Mouse (Mus musculus): ENCODE results near the gene Lrmda. TPM values are rescaled to one million over a fixed set of nuclear protein-coding genes. Genes with fewer than 3 reads are reported as not detected.

Gene Lrmda
- total and polyA plus RNA-seq, 3 experiments: 5.1 to 5.9 TPM; not detected in 1

GRCm38 (mm10) chr14:22922571-22922970 lies 903.1 kb downstream of the Lrmda start:
- Histone ChIP-seq H3K79me2 (ENCODE audit: control insufficient read depth, insufficient read depth, low read length, poor library complexity) (no peaks in the 10 kb centered on the region), H3K9ac (ENCODE audit: control insufficient read depth, low read depth, low read length, poor library complexity, severe bottlenecking) (no peak overlapping the region), H3K9me3 (replicated peaks; ENCODE audit: insufficient read depth, low read length) (no peaks in the 10 kb centered on the region), H3K27me3 (ENCODE audit: control insufficient read depth in 1 of 2, insufficient read depth in 2 of 2, low read length in 2 of 2) (no peaks in the 10 kb centered on the region), H3K4me1 (ENCODE audit: control insufficient read depth in 1 of 2, insufficient read depth in 2 of 2, low read length in 2 of 2) (peaks cover 19 to 25% of the 10 kb centered on the region in 2 experiments), H3K36me3 (ENCODE audit: control insufficient read depth in 1 of 2, insufficient read depth in 2 of 2, low read length in 2 of 2) (peaks cover 0 to 23% of the 10 kb centered on the region in 2 experiments; a peak in 2 of 4 replicates), H3K27ac (ENCODE audit: control insufficient read depth, low read depth, low read length) (peak overlapping the region; percentile 2; the same call in 1 of the 2 replicates), H3K4me3 (ENCODE audit: control insufficient read depth in 1 of 2, insufficient read depth in 1 of 2, low read depth in 2 of 2, low read length in 2 of 2) (no peak overlapping the region)
- TF ChIP-seq USF2 (IDR thresholded peaks at IDR 0.05; ENCODE audit: borderline replicate concordance in 1 of 2, insufficient read depth in 1 of 2, low read depth in 1 of 2, low read length in 2 of 2) (no peak), MYB (IDR thresholded peaks at IDR 0.05; ENCODE audit: low read depth, low read length) (no peak), MAFK (IDR thresholded peaks at IDR 0.05; ENCODE audit: borderline replicate concordance, low read depth, low read length) (no peak), RCOR1 (IDR thresholded peaks at IDR 0.05; ENCODE audit: low read depth, low read length) (no peak), UBTF (IDR thresholded peaks at IDR 0.05; ENCODE audit: borderline replicate concordance, insufficient read depth, low read depth, low read length) (no peak), ZMIZ1 (IDR thresholded peaks at IDR 0.05; ENCODE audit: low read depth, low read length) (no peak), MXI1 (IDR thresholded peaks at IDR 0.05; ENCODE audit: low read depth, low read length) (no peak), ZKSCAN1 (IDR thresholded peaks at IDR 0.05; ENCODE audit: low read depth, low read length) (no peak), TCF12 (IDR thresholded peaks at IDR 0.05; ENCODE audit: low read depth, low read length) (no peak), E2F4 (IDR thresholded peaks at IDR 0.05; ENCODE audit: borderline replicate concordance, low read depth, low read length) (no peak), POLR2AphosphoS2 (IDR thresholded peaks at IDR 0.05; ENCODE audit: low read length) (no peak), TAL1 (IDR thresholded peaks at IDR 0.05; ENCODE audit: low read length) (no peak), ZNF384 (IDR thresholded peaks at IDR 0.05; ENCODE audit: low read depth, low read length) (no peak)
- no peak for DNase-seq (ENCODE audit: low read depth, low spot score)

GRCm38 (mm10) chr14:22923251-22923650 lies 903.7 kb downstream of the Lrmda start:
- H3K36me3 ChIP-seq (ENCODE audit: control insufficient read depth in 1 of 2, insufficient read depth in 2 of 2, low read length in 2 of 2): peaks cover 0 to 30% of the 10 kb centered on the region in 2 experiments; a peak in 2 of 4 replicates
- no peak overlapping the region for H3K4me3 ChIP-seq (ENCODE audit: control insufficient read depth in 1 of 2, insufficient read depth in 1 of 2, low read depth in 2 of 2, low read length in 2 of 2)
- H3K9me3 ChIP-seq (replicated peaks; ENCODE audit: insufficient read depth, low read length): no peaks in the 10 kb centered on the region
- no peak overlapping the region for H3K9ac ChIP-seq (ENCODE audit: control insufficient read depth, low read depth, low read length, poor library complexity, severe bottlenecking)
- DNase-seq (ENCODE audit: low read depth, low spot score): peak; percentile 50
- H3K27ac ChIP-seq (ENCODE audit: control insufficient read depth, low read depth, low read length): peak overlapping the region; percentile 19; the same call in 1 of the 2 replicates
- peaks cover 20 to 30% of the 10 kb centered on the region in 2 experiments for H3K4me1 ChIP-seq (ENCODE audit: control insufficient read depth in 1 of 2, insufficient read depth in 2 of 2, low read length in 2 of 2)
- no peaks in the 10 kb centered on the region for H3K27me3 ChIP-seq (ENCODE audit: control insufficient read depth in 1 of 2, insufficient read depth in 2 of 2, low read length in 2 of 2)
- no peaks in the 10 kb centered on the region for H3K79me2 ChIP-seq (ENCODE audit: control insufficient read depth, insufficient read depth, low read length, poor library complexity)
- no peak for TF ChIP-seq TBP (IDR thresholded peaks at IDR 0.05; ENCODE audit: low read depth, low read length)
- TF ChIP-seq TAL1 (IDR thresholded peaks at IDR 0.05; ENCODE audit: low read length): no peak
- no peak for TF ChIP-seq MAFK (IDR thresholded peaks at IDR 0.05; ENCODE audit: borderline replicate concordance, low read depth, low read length)
- TF ChIP-seq JUND (IDR thresholded peaks at IDR 0.05; ENCODE audit: low read depth, low read length): no peak
- TF ChIP-seq USF1 (IDR thresholded peaks at IDR 0.05; ENCODE audit: low read depth, low read length): no peak
